Mouse (Mus musculus): ENCODE data around the gene Atxn2. TPM values are rescaled to one million over a fixed set of nuclear protein-coding genes. Genes with fewer than 3 reads are reported as not detected.
A peak's percentile ranks its signal among the peaks of the same experiment; 100 is the strongest.

Gene Atxn2
- polyA plus RNA-seq, 1 experiment, result 12.2 TPM

DNA sequence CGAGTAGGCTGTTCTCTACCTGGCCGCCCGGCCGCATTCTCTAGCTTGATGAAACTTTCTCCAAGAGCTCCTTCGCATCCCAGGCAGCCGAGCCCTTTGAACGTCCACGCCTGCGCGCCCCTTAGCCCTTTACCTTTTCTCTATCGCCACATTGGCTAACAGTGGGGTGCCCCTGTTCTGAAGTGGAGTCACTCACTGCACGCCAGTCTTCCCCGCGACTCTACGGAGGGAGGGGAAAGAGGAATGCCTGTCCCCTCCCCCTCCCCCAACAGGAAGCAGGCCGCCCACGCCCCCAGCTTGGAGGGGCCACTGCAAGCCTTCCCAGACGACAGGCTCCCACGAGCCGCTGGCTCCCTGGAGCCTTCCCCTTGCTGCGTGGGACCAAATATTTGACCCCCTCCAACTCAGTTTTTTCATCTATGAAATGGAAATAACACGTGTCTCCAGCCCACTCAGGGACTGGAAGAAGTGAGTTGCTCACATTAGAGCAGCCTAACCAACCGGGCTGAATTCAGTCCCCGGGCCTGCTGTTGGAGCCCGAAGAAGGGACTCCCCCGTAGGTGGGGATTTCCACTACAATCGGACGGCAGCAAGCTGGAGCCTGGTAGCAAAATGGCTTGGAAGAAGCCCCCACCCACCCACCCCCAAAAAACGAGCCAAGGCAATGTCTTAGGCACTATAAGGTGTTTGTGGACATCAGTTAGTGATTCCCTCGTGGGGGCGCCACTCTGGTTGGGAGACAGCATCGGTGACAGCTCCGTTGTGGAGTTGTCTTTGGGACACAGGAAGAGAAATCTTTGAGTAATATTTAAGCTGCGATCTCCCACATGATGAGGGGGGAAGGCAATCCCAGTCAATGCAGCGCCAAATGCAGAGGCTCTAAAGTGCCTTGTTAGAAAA, 126.6 kb downstream of the Atxn2 start, which contains the start of gene Sh2b3:
Gene Sh2b3, minus strand, starts transcription at position 206 of the 900 bp plus-strand sequence.
- Histone ChIP-seq H3K4me1 (ENCODE audit: control insufficient read depth) (peaks cover 77% of the 10 kb centered on the region), H3K9me3 (ENCODE audit: control insufficient read depth, low read length) (no peaks in the 10 kb centered on the region), H3K36me3 (ENCODE audit: control insufficient read depth) (peaks cover 3% of the 10 kb centered on the region), H3K27me3 (ENCODE audit: control insufficient read depth) (peaks cover 32% of the 10 kb centered on the region), H3K4me3 (replicated peaks) (peak within 1 kb of the TSS; percentile 84)
- TF ChIP-seq TAL1 (IDR thresholded peaks at IDR 0.05; ENCODE audit: low read length) (no peak), GATA1 (IDR thresholded peaks at IDR 0.05; ENCODE audit: low read length) (no peak)

DNA sequence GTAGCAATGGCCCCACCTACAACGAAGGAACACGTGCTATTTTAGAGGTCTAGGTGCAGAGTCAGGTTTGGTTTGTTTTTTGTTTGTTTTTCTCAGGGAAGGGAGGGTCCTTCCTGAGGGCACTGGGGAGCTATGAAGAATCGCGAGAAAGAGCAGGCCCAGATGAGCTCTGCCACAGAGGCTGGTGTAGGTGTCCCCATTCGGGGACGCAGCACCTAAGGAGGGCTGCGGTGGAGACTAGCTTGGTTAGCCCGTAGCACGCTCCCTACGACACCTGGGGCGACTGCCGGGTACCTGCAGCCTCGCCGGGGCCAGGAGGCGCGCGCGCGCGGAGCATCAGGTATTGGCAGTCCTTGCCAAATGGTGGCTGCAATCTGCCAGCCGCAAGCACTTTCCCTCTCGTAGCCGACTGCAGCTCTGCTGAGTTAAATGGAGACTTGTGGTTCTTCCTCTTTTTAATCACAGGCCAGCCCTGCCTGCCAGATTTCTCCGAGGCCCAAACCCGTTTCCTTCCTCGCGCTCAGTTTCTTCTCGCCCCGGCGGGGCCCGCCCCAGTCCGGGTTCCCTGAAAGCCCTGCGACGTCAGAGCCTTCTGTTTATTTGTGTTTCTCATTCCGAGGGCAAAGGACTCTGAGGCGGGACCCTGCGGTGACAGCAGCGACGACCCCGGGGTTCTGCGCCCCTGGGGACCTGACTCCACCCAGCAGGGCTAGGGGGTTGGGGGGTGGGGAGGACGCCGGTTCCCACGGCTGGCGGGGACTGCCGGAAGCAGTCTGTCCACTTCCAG, 127.4 kb downstream of the Atxn2 start:
- Histone ChIP-seq H3K9me3 (ENCODE audit: control insufficient read depth, low read length) (no peaks in the 10 kb centered on the region), H3K4me1 (ENCODE audit: control insufficient read depth) (peaks cover 77% of the 10 kb centered on the region), H3K4me3 (replicated peaks) (peak overlapping the region; percentile 61), H3K27me3 (ENCODE audit: control insufficient read depth) (peaks cover 41% of the 10 kb centered on the region), H3K36me3 (ENCODE audit: control insufficient read depth) (peaks cover 3% of the 10 kb centered on the region)
- no peak for TF ChIP-seq GATA1 (IDR thresholded peaks at IDR 0.05; ENCODE audit: low read length)
- no peak for TF ChIP-seq TAL1 (IDR thresholded peaks at IDR 0.05; ENCODE audit: low read length)

DNA sequence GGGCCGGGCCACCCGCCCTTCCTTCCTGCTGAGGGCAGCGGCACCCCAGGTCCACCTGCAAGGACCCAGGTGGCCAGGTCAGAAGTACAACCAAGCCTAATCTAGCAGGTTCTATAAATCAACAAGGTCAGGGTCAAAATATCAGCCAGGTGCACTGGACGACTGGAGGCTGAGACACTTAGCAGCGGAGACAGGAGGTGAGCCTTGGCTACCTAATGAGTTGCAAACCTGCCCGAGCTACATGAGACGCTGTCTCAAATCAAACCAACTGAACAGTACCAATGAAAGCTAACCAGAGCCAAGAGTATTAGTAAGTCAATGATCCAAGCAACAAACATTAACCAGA, 128.0 kb downstream of the Atxn2 start:
- Histone ChIP-seq H3K4me1 (ENCODE audit: control insufficient read depth) (peaks cover 73% of the 10 kb centered on the region), H3K27me3 (ENCODE audit: control insufficient read depth) (peaks cover 46% of the 10 kb centered on the region), H3K4me3 (replicated peaks) (peak overlapping the region; percentile 61), H3K9me3 (ENCODE audit: control insufficient read depth, low read length) (no peaks in the 10 kb centered on the region), H3K36me3 (ENCODE audit: control insufficient read depth) (peaks cover 2% of the 10 kb centered on the region)
- TF ChIP-seq TAL1 (IDR thresholded peaks at IDR 0.05; ENCODE audit: low read length), result no peak
- no peak for TF ChIP-seq GATA1 (IDR thresholded peaks at IDR 0.05; ENCODE audit: low read length)

DNA sequence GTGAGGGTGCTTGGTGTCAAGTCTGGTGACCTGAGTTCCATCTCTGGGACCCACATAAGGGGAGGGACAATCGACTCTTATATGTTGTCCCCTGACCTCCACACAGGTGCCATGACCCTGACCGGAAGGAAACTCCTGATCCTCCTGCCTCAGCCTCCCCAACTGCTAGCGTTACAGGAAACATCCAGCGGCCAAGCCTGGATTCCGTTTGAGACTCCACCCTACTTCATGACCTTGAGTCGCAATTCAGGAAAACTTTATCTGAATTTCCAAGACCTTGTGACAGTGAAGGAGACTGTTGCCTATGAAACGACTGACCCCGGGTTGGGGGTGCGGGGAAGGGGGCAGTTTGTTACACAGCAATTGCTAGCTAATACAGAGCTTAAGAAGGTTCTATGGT, 130.4 kb downstream of the Atxn2 start:
- no peaks in the 10 kb centered on the region for H3K36me3 ChIP-seq (ENCODE audit: control insufficient read depth)
- peaks cover 49% of the 10 kb centered on the region for H3K4me1 ChIP-seq (ENCODE audit: control insufficient read depth)
- H3K4me3 ChIP-seq (replicated peaks), result no peak overlapping the region
- TF ChIP-seq GATA1 (IDR thresholded peaks at IDR 0.05; ENCODE audit: low read length) (no peak), TAL1 (IDR thresholded peaks at IDR 0.05; ENCODE audit: low read length) (no peak)
- H3K27me3 ChIP-seq (ENCODE audit: control insufficient read depth), result peaks cover 68% of the 10 kb centered on the region
- H3K9me3 ChIP-seq (ENCODE audit: control insufficient read depth, low read length), result no peaks in the 10 kb centered on the region

GRCm38 (mm10) chr5:121841973-121842372, 130.8 kb downstream of the Atxn2 start:
- peaks cover 71% of the 10 kb centered on the region for H3K27me3 ChIP-seq (ENCODE audit: control insufficient read depth)
- H3K4me1 ChIP-seq (ENCODE audit: control insufficient read depth), result peaks cover 44% of the 10 kb centered on the region
- H3K9me3 ChIP-seq (ENCODE audit: control insufficient read depth, low read length), result no peaks in the 10 kb centered on the region
- H3K36me3 ChIP-seq (ENCODE audit: control insufficient read depth), result no peaks in the 10 kb centered on the region
- TF ChIP-seq TAL1 (IDR thresholded peaks at IDR 0.05; ENCODE audit: low read length), result no peak
- TF ChIP-seq GATA1 (IDR thresholded peaks at IDR 0.05; ENCODE audit: low read length), result no peak
- H3K4me3 ChIP-seq (replicated peaks), result no peak overlapping the region

DNA sequence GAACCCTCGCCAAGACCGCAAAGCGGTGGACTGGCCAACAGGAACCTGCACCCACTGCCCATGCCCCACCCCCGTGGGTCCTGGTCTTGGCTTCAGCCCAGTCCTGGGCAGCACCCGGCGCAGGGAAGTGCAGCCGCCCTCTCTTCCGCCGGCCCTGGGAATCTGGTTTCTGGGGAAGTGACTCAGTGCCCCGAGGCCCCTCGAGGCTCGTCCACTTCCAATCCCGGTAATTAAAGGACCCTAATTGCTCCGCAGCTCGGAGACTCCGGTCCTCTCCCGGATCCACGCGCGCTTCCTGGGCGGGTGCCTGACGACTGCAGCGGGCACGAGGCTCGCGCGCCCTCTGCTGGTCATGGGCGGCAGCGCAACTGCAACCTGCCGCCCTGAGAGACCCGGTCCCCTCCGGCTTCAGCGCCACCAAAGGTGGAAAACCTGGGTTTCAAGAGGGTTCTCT, 131.6 kb downstream of the Atxn2 start:
- no peak for TF ChIP-seq TAL1 (IDR thresholded peaks at IDR 0.05; ENCODE audit: low read length)
- no peak for TF ChIP-seq GATA1 (IDR thresholded peaks at IDR 0.05; ENCODE audit: low read length)
- peaks cover 67% of the 10 kb centered on the region for H3K27me3 ChIP-seq (ENCODE audit: control insufficient read depth)
- no peaks in the 10 kb centered on the region for H3K9me3 ChIP-seq (ENCODE audit: control insufficient read depth, low read length)
- peaks cover 40% of the 10 kb centered on the region for H3K4me1 ChIP-seq (ENCODE audit: control insufficient read depth)
- H3K4me3 ChIP-seq (replicated peaks), result peak overlapping the region; percentile 64
- no peaks in the 10 kb centered on the region for H3K36me3 ChIP-seq (ENCODE audit: control insufficient read depth)

GRCm38 (mm10) chr5:121843138-121843905, 132.2 kb downstream of the Atxn2 start:
- TF ChIP-seq GATA1 (IDR thresholded peaks at IDR 0.05; ENCODE audit: low read length) (no peak), TAL1 (IDR thresholded peaks at IDR 0.05; ENCODE audit: low read length) (no peak)
- Histone ChIP-seq H3K4me1 (ENCODE audit: control insufficient read depth) (peaks cover 40% of the 10 kb centered on the region), H3K9me3 (ENCODE audit: control insufficient read depth, low read length) (no peaks in the 10 kb centered on the region), H3K4me3 (replicated peaks) (peak overlapping the region; percentile 64), H3K27me3 (ENCODE audit: control insufficient read depth) (peaks cover 67% of the 10 kb centered on the region), H3K36me3 (ENCODE audit: control insufficient read depth) (no peaks in the 10 kb centered on the region)

- no peaks in the 10 kb centered on the region for H3K9me3 ChIP-seq (ENCODE audit: control insufficient read depth, low read length)
- no peak overlapping the region for H3K4me3 ChIP-seq (replicated peaks)
- peaks cover 44% of the 10 kb centered on the region for H3K4me1 ChIP-seq (ENCODE audit: control insufficient read depth)
- H3K36me3 ChIP-seq (ENCODE audit: control insufficient read depth), result no peaks in the 10 kb centered on the region
- H3K27me3 ChIP-seq (ENCODE audit: control insufficient read depth), result peaks cover 55% of the 10 kb centered on the region
- TF ChIP-seq GATA1 (IDR thresholded peaks at IDR 0.05; ENCODE audit: low read length) (no peak), TAL1 (IDR thresholded peaks at IDR 0.05; ENCODE audit: low read length) (no peak)
Measured at GRCm38 (mm10) chr5:121845361-121845760, 134.2 kb downstream of the Atxn2 start.

Measured in erythroblast, embryonic 14.5 days (primary cell).